27 mouse cellular contexts compared by ENCODE assay signal in genomic region chr7:71040846-71041245, GRCm38 (mm10).
A peak's percentile ranks its signal among the peaks of the same experiment; 100 is the strongest.
DNase-seq lines count a peak whose midpoint lies in the region; ATAC-seq and TF ChIP-seq lines count a peak whose summit lies in the region.
"Had no signal": no experiment of that assay in that cellular context is flagged by ENCODE, and none has a peak within 500 bp of the region (broad histone marks: within the 10 kb centered on the region; RNA-seq: fewer than 3 reads in every experiment).

No protein-coding gene starts in this region.

- no peaks in the 10 kb centered on the region for H3K36me3 ChIP-seq in hindbrain, postnatal 0 days (ENCODE audit: insufficient read depth, low read length)
- no peaks in the 10 kb centered on the region for H3K36me3 ChIP-seq in hindbrain, embryonic 13.5 days
- no peaks in the 10 kb centered on the region for H3K36me3 ChIP-seq in forebrain, embryonic 16.5 days (ENCODE audit: control insufficient read depth, insufficient read depth)
- H3K36me3 ChIP-seq: embryonic facial prominence, embryonic 10.5 days; embryonic facial prominence, embryonic 13.5 days; forebrain, embryonic 12.5 days; forebrain, embryonic 15.5 days; heart, embryonic 12.5 days; heart, embryonic 15.5 days; hindbrain, embryonic 10.5 days had no signal

- no peak overlapping the region for H3K9ac ChIP-seq in hindbrain, postnatal 0 days (replicated peaks; ENCODE audit: low read length)
- no peak overlapping the region for H3K9ac ChIP-seq in hindbrain, embryonic 13.5 days
- H3K9ac ChIP-seq in forebrain, embryonic 16.5 days (replicated peaks; ENCODE audit: low read depth, low read length), result no peak overlapping the region
- H3K9ac ChIP-seq: embryonic facial prominence, embryonic 13.5 days; forebrain, embryonic 12.5 days; forebrain, embryonic 15.5 days; heart, embryonic 12.5 days; heart, embryonic 15.5 days; hindbrain, embryonic 14.5 days had no signal

- no peak overlapping the region for H3K27ac ChIP-seq in hindbrain, postnatal 0 days
- H3K27ac ChIP-seq in hindbrain, embryonic 13.5 days, result no peak overlapping the region
- no peak overlapping the region for H3K27ac ChIP-seq in forebrain, embryonic 16.5 days (ENCODE audit: low read length)
- H3K27ac ChIP-seq: embryonic facial prominence, embryonic 10.5 days; embryonic facial prominence, embryonic 13.5 days; forebrain, embryonic 12.5 days; forebrain, embryonic 15.5 days; heart, adult 2 months; heart, embryonic 15.5 days; hindbrain, embryonic 10.5 days; hindbrain, embryonic 14.5 days had no signal

- TF ChIP-seq CTCF in hindbrain, postnatal 0 days (IDR thresholded peaks at IDR 0.05; ENCODE audit: low read depth), result no peak

- H3K9me3 ChIP-seq in hindbrain, postnatal 0 days (ENCODE audit: low read length), result no peaks in the 10 kb centered on the region
- no peaks in the 10 kb centered on the region for H3K9me3 ChIP-seq in hindbrain, embryonic 13.5 days
- no peaks in the 10 kb centered on the region for H3K9me3 ChIP-seq in forebrain, embryonic 16.5 days (ENCODE audit: control insufficient read depth, low read length)
- H3K9me3 ChIP-seq: embryonic facial prominence, embryonic 10.5 days; embryonic facial prominence, embryonic 13.5 days; forebrain, embryonic 12.5 days; forebrain, embryonic 15.5 days; heart, embryonic 12.5 days; heart, embryonic 15.5 days; hindbrain, embryonic 10.5 days had no signal

- WGBS in hindbrain, postnatal 0 days, result 68% methylated on average over 3 of the region's 3 CpGs
- WGBS in hindbrain, embryonic 13.5 days, result 81% methylated on average over 3 of the region's 3 CpGs
- WGBS in forebrain, embryonic 16.5 days, result 77% methylated on average over 3 of the region's 3 CpGs

- peak; percentile 14 to 19 for DNase-seq in cerebellum, postnatal 25 days
- no peak for DNase-seq in cerebellum, postnatal 4 days (ENCODE audit: low spot score in 2 of 2)
- DNase-seq in hindbrain, postnatal 0 days (ENCODE audit: low spot score), result peak; percentile 30
- peak; percentile 2 for DNase-seq in 3T3-L1 (ENCODE audit: low read depth, low spot score)
- DNase-seq in Muller cell, postnatal 12 days (ENCODE audit: inconsistent ontology term), result peak; percentile 9
- no peak for DNase-seq in left cerebral cortex, adult 18-20 months (ENCODE audit: low spot score in 2 of 2)
- DNase-seq: adrenal gland, adult 8-10 months; adrenal gland, postnatal 25 days; cerebellum, adult 9-11 months; embryo, embryonic 11 days; gastrocnemius, postnatal 10 days; heart, postnatal 10 days; heart, postnatal 36 days; kidney, adult 9 months had no signal

- no peaks in the 10 kb centered on the region for H3K4me1 ChIP-seq in hindbrain, postnatal 0 days (ENCODE audit: insufficient read depth, low read length)
- H3K4me1 ChIP-seq in hindbrain, embryonic 13.5 days (replicated peaks), result no peaks in the 10 kb centered on the region
- H3K4me1 ChIP-seq in forebrain, embryonic 16.5 days (replicated peaks; ENCODE audit: control insufficient read depth, insufficient read depth, low read length), result peaks cover 8% of the 10 kb centered on the region
- H3K4me1 ChIP-seq: embryonic facial prominence, embryonic 13.5 days; heart, embryonic 12.5 days; heart, embryonic 15.5 days; hindbrain, embryonic 10.5 days had no signal

- H3K4me2 ChIP-seq in hindbrain, postnatal 0 days (ENCODE audit: low read depth, low read length), result no peak overlapping the region
- H3K4me2 ChIP-seq in hindbrain, embryonic 13.5 days, result no peak overlapping the region
- no peak overlapping the region for H3K4me2 ChIP-seq in forebrain, embryonic 16.5 days (ENCODE audit: low read length)
- H3K4me2 ChIP-seq: embryonic facial prominence, embryonic 13.5 days; forebrain, embryonic 12.5 days; forebrain, embryonic 15.5 days; heart, embryonic 12.5 days; heart, embryonic 15.5 days; hindbrain, embryonic 14.5 days had no signal

- ATAC-seq in hindbrain, postnatal 0 days, result no peak
- no peak for ATAC-seq in hindbrain, embryonic 13.5 days (ENCODE audit: low FRiP score)
- no peak for ATAC-seq in forebrain, embryonic 16.5 days
- ATAC-seq: forebrain, embryonic 15.5 days; intestine, postnatal 0 days had no signal

- no peak overlapping the region for H3K4me3 ChIP-seq in hindbrain, postnatal 0 days (ENCODE audit: low read length)
- H3K4me3 ChIP-seq in hindbrain, embryonic 13.5 days, result no peak overlapping the region
- no peak overlapping the region for H3K4me3 ChIP-seq in forebrain, embryonic 16.5 days (replicated peaks; ENCODE audit: low read length)
- H3K4me3 ChIP-seq: embryonic facial prominence, embryonic 10.5 days; embryonic facial prominence, embryonic 13.5 days; erythroblast, embryonic 14.5 days; forebrain, embryonic 12.5 days; forebrain, embryonic 15.5 days; heart, adult 2 months; heart, embryonic 12.5 days; heart, embryonic 15.5 days; hindbrain, embryonic 10.5 days had no signal

- no peaks in the 10 kb centered on the region for H3K27me3 ChIP-seq in hindbrain, postnatal 0 days (ENCODE audit: insufficient read depth, low read length)
- no peaks in the 10 kb centered on the region for H3K27me3 ChIP-seq in hindbrain, embryonic 13.5 days
- H3K27me3 ChIP-seq in forebrain, embryonic 16.5 days (replicated peaks; ENCODE audit: control insufficient read depth, insufficient read depth, low read length), result no peaks in the 10 kb centered on the region
- H3K27me3 ChIP-seq: forebrain, embryonic 12.5 days; forebrain, embryonic 15.5 days; heart, embryonic 12.5 days; heart, embryonic 15.5 days had no signal

Comparison
In these comparisons a context has a peak if more than half of its experiments do, and no peak if none do; other contexts are left out.
1. DNase-seq: peak in cerebellum, postnatal 25 days (2 of 2), hindbrain, postnatal 0 days (single experiment), 3T3-L1 (single experiment) and Muller cell, postnatal 12 days (single experiment); none in cerebellum, postnatal 4 days (0 of 2) and left cerebral cortex, adult 18-20 months (0 of 2).